Mouse (Mus musculus): ENCODE results near the gene Hist1h2ac.

Hist1h2ac gene

GRCm38 (mm10) chr13:23700786-23701520 is 17.2 kb upstream of the Hist1h2ac start:
- in situ Hi-C loops (cut with MboI, MseI): loop anchor here in 1 of 2 experiments (5.0 kb wide), 1 partner anchor 36 kb away; the partner anchor contains the start of gene Hist1h1c

DNA sequence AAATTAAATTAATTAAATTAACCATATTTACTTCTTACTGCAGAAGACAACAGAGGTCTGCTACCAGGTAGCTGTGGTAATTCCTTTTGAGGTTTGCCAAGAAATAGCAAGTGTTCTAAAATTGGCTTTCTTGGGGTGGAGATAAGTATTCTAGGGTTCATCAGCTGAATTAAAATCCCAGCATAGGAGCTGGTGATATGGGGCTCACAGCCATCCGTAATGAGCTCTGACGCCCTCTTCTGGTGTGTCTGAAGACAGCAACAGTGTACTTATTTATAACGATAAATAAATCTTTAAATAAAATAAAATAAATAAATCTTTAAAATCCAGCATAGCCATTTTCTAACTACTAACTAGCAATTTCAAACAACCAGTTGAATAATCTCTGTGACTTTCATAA is 16.0 kb upstream of the Hist1h2ac start:
- in situ Hi-C loops (cut with MboI, MseI): loop anchor here in 1 of 2 experiments (5.0 kb wide), 1 partner anchor 38 kb away; the partner anchor contains the start of gene Hist1h1c

DNA sequence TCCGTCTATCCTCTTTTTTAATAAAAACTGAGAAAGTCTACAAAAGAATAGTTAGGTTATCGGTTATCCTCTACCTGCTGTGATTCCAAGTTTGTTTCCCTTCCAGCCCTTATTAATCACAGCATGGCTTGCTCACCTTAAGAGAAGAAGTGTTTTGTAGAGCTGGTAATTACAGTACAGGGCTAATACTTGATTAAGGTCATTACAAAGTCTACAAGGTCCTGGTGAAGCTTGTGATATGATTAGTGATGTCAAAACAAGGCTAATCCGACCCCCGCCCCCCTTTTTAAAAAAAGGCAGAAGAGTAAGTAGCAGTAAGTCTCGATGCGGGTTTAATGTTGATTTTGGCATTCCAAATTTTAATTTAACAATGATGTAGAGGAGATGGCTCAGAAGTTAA is 15.2 kb upstream of the Hist1h2ac start:
- in situ Hi-C loops (cut with MboI, MseI): no loop called here

- in situ Hi-C loops (cut with MboI, MseI): no loop called here
Observed at GRCm38 (mm10) chr13:23698300-23698693, 14.5 kb upstream of the Hist1h2ac start, which contains the start of gene Hist1h4c. Gene Hist1h4c, minus strand, starts transcription at chr13:23698454.

DNA sequence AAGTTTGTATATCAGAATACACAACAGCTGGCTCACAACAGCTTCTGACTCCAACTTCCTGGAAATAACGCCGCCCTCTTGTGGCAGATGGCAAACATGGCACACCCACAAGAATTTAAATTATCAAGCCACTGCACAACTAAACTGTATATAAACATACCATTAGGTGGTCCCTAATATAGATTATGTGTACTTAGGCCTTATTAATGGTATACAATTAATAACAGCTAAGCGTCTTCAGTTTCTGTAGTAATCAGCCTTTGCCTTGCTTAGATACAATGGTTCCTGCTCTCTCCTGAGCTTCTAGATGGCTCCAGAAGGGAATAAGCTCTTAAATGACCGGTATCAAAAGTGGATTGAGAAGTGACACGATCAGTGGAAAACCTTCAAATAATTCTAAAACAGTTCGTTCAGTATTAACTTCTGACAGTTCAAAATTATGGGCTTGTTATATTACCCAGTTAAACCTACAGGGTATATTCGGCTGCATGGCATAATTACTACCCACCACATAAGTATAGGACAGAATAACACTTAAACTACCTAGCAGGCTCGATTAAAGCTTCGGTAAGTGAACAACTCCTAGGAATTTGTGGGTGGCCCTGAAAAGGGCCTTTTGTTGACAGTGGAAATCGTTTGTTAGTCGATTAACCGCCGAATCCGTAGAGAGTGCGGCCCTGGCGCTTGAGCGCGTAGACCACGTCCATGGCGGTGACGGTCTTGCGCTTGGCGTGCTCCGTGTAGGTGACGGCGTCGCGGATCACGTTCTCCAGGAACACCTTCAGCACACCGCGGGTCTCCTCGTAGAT is 13.9 kb upstream of the Hist1h2ac start:
- in situ Hi-C loops (cut with MboI, MseI): no loop called here

- in situ Hi-C loops (cut with MboI, MseI): no loop called here
Observed at GRCm38 (mm10) chr13:23696061-23696474, 12.3 kb upstream of the Hist1h2ac start.

DNA sequence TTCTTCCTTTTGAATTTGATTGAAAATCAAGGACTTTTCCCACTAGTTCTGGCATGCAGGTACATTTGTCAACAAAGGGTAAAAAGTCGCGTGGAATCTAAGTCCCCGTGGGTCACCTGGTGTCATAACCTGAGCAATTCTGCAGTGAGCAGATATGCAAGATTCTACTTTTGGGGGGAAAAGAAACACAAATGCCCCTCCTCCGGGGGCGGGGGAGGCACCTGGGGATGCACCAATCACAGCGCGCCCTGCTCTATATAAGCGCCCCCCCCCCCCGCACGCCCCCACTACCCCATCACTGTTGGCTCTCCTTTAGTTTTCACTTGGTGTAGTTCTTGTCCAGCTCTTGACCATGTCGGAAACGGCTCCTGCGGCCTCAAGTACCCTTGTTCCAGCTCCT is 11.8 kb upstream of the Hist1h2ac start, which contains the start of gene Hist1h1t:
TSS of gene Hist1h1t (plus strand) at position 301 of the 400 bp plus-strand sequence.
- in situ Hi-C loops (cut with MboI, MseI): no loop called here

DNA sequence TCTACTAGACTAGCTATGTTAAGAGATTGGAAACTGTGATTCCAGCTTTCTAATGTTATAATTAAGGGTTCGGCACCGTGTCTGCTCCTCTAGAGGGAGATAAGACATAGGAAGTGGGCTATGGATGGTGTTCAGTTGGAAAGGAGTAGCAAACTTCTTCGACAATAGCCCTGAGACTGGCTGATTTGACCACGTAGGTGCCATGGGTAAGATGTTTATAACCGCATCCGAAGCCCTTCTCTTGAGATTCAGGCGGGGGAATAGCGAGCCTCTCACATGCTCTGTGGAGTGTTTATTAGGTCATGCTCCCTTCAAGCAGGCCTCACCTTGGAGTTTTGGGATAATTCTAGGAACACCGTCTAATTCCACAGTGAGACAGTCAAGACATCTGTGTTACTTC is 11.2 kb upstream of the Hist1h2ac start:
- in situ Hi-C loops (cut with MboI, MseI): loop anchor here in 1 of 2 experiments (5.0 kb wide), 1 partner anchor 37 kb away; no protein-coding TSS in a partner anchor

DNA sequence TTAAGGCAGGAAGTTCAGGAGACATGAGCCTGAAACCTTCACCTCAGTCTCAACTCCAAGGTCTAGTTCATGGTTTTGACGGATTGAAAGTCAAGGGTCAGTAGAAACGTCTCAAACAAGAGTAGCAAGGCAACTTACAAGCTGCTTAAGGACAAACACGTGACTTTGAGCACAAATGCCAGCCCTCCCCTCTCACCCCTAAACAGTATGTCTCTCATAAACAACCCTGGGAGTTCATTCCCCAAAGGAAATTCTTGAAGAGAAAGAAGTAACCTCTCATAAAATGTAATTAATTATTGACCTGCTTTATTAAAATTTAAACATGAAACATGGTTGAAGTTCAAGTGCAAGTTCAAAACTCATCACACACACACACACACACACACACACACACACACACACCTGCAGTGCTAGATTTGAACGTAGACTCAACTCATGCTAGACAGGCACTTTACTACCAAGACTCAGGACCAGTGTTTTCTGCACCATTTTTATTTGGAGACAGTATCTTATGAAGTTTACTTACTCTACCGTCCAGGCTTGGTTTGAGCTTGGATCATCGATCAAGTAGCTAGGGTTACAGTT is 10.2 kb upstream of the Hist1h2ac start:
- in situ Hi-C loops (cut with MboI, MseI): loop anchor here in 1 of 2 experiments (5.0 kb wide), 1 partner anchor 38 kb away; no protein-coding TSS in a partner anchor

DNA sequence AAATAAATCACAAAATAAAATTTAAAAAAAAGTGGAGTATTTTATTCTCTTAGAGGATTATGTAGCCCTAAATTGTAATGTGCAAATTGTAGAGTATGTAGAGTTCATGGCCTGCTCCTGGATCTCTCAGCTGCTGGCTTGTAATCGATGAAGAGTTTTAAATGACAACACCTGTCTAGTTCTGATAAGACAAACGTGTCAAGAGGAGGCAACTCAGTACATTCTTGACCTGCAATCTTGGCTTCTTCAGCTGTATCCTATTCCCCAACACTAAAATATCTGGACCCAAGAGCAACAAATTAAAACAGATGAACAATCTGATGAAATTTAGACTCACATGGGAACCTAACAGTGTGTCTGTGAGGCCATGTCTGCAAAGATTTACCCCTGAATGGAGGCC is 5.7 kb upstream of the Hist1h2ac start:
- in situ Hi-C loops (cut with MboI, MseI): no loop called here

DNA sequence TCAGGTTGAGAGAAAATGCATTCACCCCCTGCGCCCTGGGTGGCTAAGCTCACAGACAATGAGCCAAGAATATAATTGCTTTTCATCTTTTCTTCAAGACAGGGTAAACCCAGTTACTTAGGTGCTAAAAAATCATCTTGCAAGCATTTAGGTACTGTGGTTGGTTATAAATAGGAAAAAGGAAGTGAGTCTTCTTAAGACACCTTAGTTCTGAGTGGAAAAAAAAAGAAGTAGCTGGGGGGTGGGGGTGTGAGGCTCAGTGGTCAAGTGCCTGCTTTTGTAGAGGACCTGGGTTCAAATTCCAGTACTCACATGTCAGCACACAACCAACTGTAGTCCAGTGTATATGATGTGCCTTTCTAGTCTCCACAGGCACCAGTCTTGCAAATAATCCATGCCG is 5.2 kb upstream of the Hist1h2ac start:
- in situ Hi-C loops (cut with MboI, MseI): no loop called here

GRCm38 (mm10) chr13:23687907-23688306 is 4.2 kb upstream of the Hist1h2ac start:
- in situ Hi-C loops (cut with MboI, MseI): no loop called here

- in situ Hi-C loops (cut with MboI, MseI): no loop called here
Observed at GRCm38 (mm10) chr13:23687181-23687580, 3.4 kb upstream of the Hist1h2ac start.

DNA sequence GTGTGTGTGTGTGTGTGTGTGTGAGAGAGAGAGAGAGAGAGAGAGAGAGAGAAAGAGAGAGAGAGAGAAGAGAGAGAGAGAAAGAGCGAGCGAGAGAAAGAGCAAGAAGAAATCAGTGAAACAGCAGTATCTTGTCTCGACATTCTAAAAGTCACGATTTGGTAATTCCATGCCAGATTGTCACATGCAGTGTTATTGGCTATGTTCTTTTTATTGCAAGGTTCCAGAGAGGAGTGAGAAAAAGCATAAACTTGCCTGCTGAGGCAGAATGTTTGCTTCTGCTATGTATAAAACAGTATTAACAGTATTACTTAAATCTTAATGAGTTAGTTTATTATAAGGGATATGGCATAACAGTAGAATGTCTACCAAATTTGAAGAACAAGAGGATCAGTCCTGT is 2.2 kb upstream of the Hist1h2ac start:
- in situ Hi-C loops (cut with MboI, MseI): no loop called here

DNA sequence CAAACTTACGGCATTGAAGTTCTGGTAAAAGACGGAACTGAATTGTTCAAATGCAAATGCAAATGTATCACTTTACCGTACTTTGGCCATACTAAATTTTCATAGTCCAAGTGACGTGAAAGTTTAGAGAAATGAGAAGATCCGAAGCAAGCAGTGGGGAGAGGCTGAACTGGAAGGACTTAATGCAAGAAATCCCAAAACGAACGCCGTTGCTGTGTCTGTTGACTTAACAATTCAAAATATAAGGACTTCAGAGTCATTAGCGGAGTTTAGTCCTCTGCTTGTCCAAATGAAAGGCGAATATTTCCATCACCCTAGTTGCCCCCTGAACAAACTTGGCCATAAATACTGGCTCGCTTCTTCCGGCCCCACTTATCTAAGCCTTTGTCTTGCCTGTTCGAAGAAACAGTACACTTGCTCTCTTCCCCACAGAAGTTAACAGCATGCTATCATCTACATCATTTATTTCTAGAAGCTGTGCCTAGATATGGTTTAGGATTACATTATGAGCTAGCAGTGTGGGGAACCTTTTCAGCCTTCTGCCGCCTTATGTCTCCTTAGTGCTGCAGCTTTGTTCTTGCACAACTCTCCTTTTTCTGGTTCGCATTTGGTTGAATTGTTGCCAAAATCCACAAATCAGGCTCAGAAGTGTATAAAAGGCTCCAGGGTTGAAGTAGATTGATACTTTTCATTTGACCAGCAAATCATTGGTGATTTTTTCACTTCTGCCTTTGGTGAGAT is 1.5 kb upstream of the Hist1h2ac start:
- in situ Hi-C loops (cut with MboI, MseI): no loop called here

DNA sequence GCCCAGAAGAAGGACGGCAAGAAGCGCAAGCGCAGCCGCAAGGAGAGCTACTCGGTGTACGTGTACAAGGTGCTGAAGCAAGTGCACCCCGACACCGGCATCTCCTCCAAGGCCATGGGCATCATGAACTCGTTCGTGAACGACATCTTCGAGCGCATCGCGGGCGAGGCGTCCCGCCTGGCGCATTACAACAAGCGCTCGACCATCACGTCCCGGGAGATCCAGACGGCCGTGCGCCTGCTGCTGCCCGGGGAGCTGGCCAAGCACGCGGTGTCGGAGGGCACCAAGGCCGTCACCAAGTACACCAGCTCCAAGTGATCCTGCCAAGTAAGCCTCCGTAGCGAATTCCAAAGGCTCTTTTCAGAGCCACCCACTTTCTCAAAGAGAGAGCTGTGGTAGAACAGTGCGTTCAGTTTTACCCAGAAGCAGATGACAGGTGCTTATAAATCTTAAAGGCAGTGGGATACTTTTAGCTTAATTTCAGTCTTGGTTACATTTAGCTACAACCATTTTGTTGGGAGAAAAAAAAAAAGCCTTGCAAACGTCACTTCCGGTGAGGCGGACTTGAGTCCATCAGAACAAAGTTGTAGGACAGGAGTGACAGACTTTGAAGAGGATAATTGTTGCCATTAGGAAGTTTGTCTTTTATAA is 672 bp upstream of the Hist1h2ac start:
- in situ Hi-C loops (cut with MboI, MseI): loop anchor here (5.0 kb wide), 4 partner anchors 52 to 1967 kb away; partner anchors contain the start of genes Hist1h2ad (in 1 of the 2), Hist1h2ae (in 1 of the 2), Hist1h2ag (in 1 of the 2) and Hist1h2ai (in 1 of the 2)

DNA sequence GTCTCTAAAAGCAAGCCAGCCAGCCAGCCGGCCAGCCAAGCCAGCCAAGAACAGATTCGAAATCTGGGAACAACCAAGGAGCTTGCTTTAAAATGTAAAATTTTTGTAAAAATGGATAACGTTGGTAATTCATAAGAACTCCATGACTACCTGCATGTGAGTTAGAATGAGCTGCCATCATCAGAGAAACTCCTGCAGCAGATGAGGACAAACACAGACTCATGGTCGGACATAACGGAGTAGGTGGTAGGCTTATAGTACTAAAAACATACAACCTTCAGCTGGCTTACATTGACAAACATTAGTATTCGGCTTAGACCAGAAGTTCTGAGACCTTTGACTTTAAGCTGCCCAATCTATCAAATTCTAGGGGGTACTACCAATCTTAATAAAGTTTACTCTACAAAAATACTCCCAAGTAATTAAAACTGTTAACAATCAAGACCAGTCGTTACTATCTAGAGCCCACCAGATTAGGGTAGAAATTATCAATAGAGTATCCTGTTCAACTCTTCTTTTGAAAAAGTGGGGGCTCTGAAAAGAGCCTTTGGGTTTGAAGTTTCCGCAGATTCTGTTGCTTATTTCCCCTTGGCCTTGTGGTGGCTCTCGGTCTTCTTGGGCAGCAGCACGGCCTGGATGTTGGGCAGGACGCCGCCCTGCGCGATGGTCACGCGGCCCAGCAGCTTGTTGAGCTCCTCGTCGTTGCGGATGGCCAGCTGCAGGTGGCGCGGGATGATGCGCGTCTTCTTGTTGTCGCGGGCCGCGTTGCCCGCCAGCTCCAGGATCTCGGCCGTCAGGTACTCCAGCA is 597 bp downstream of the Hist1h2ac start:
- in situ Hi-C loops (cut with MboI, MseI): loop anchor here (5.0 kb wide), 4 partner anchors 51 to 1966 kb away; partner anchors contain the start of genes Hist1h2ad (in 1 of the 2), Hist1h2ae (in 1 of the 2), Hist1h2ag (in 1 of the 2) and Hist1h2ai (in 1 of the 2)

GRCm38 (mm10) chr13:23682623-23682946 is 1.2 kb downstream of the Hist1h2ac start:
- in situ Hi-C loops (cut with MboI, MseI): loop anchor here (5.0 kb wide), 4 partner anchors 50 to 1965 kb away; partner anchors contain the start of genes Hist1h2ad (in 1 of the 2), Hist1h2ae (in 1 of the 2), Hist1h2ag (in 1 of the 2) and Hist1h2ai (in 1 of the 2)

DNA sequence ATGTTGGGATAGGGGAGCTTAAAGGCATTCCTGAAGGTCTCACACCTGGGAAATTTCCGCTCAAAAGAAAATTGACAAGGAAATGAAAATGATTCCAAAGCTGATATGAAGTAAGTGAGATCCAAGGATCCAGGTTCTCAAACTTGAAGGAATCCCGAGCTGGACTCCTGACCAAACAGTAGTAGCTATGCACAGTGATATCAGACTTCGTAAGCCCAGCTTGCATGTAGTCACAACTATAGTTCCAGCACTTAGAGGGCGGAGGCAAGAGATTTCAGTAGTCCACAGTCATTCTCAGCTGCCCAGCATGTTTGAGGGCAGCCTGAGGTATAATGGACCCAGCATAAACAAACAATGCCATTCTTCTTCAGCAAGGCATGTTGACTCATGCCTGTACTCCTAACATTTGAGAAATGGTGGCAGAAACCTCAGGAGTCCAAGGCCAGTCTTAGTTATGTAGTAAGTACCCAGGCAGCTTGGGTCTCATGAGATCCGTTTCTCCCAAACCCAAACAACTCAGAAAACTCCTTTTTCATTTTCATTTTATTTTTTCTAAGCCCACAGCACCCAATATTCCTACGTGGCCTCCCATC is 1.7 kb downstream of the Hist1h2ac start:
- in situ Hi-C loops (cut with MboI, MseI): loop anchor here (5.0 kb wide), 4 partner anchors 50 to 1965 kb away; partner anchors contain the start of genes Hist1h2ad (in 1 of the 2), Hist1h2ae (in 1 of the 2), Hist1h2ag (in 1 of the 2) and Hist1h2ai (in 1 of the 2)

Measured in T-helper 17 cell (primary cell).